Mouse (Mus musculus): Measurements from ENCODE around the gene Vps8.

DNA sequence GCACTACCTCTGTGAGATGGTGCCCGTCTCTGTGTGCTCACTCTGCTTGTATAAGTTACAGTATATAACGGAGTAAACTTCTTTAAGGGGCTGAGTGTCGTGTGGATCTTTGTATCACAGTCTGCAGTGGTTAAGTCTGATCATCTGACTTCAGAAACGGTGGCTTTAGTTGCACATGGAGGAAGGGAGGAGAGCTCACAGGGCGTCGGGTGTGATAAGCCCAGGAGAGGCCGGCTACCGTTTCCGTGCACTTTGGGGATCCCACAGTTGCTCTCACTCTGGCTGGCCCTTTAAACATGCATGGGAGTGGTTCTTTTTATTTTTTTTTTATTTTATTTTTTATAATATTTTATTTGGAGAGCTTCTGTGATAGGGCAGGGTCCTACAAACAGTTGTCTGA is 95.9 kb downstream of the Vps8 start:
- TF ChIP-seq CTCF (IDR thresholded peaks at IDR 0.05; ENCODE audit: low read depth) (no peak), EP300 (IDR thresholded peaks at IDR 0.05; ENCODE audit: low read depth) (peak; percentile 17; the same call in 1 of the 2 replicates)
